Mouse (Mus musculus) thymus, adult 2 months (tissue): ENCODE data around the gene Orm3.

Experiments
- CTCF ChIP-seq: fragments of 200-500 bp; IDR thresholded peaks from 2 replicates; pipeline ENCODE4 v1.5.1; 2012; ENCODE audit warnings: mild to moderate bottlenecking, control low read depth, low read length, moderate library complexity, borderline replicate concordance; ENCODE audit not compliant: control insufficient read depth, poor library complexity, insufficient read depth; ENCODE audit errors: extremely low read depth
- POLR2A ChIP-seq: fragments of 200-500 bp; IDR thresholded peaks from 2 replicates; pipeline ENCODE4 v1.6.1; 2012; ENCODE audit warnings: mild to moderate bottlenecking, low read length, control low read depth, moderate library complexity; ENCODE audit not compliant: control insufficient read depth, poor library complexity, insufficient read depth; ENCODE audit errors: extremely low read depth

DNA sequence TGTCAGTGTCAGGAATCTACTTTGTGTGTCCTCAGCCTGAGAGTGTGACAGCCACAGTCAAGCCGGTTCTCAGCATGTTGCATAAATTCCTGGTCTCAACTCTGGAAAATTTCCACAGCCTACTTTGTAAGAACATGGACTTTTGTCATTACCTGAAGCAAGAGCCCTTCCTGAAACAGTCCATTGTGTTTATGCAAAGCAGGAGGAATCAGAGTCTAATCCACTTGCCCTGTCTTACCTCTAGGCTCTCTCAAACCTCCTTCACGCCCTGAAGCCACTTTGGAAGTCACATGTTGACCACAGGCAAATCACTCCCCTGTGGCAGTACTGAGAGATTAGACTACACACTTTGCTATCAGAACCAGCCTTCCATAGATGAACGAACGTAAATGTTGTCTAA is 13.5 kb upstream of the Orm3 start:
- TF ChIP-seq POLR2A: no peak
- no peak for TF ChIP-seq CTCF
